Mouse (Mus musculus) liver, embryonic 16.5 days (tissue): ENCODE measurements around the gene Rhpn2. TPM values are rescaled to one million over a fixed set of nuclear protein-coding genes. Genes with fewer than 3 reads are reported as not detected.

Experiments
- ATAC-seq: fragments of 200-750 bp; cut with Nextera tagmentation; 2 replicates; pipeline ENCODE4 v1.8.0; 2017; ENCODE audit warnings: low read depth, mild to moderate bottlenecking, moderate number of reproducible peaks, moderate library complexity
- H3K27ac ChIP-seq: fragments of 300-500 bp; sonication (generic); 2 replicates; pipeline ENCODE4 v1.5.1; 2014; ENCODE audit warnings: mild to moderate bottlenecking, low read length
- H3K27me3 ChIP-seq: fragments of 300-500 bp; sonication (generic); 2 replicates; pipeline ENCODE4 v1.6.1; 2014; ENCODE audit warnings: low read depth, low read length, mixed read lengths; ENCODE audit not compliant: control insufficient read depth, insufficient read depth
- H3K36me3 ChIP-seq: fragments of 300-500 bp; sonication (generic); 2 replicates; pipeline ENCODE4 v1.6.1; 2014; ENCODE audit warnings: mild to moderate bottlenecking; ENCODE audit not compliant: control insufficient read depth, insufficient read depth
- H3K4me1 ChIP-seq: fragments of 300-500 bp; sonication (generic); 2 replicates; pipeline ENCODE4 v1.6.1; 2014; ENCODE audit warnings: low read depth, low read length, mixed read lengths; ENCODE audit not compliant: control insufficient read depth
- H3K4me2 ChIP-seq: fragments of 300-500 bp; sonication (generic); 2 replicates; pipeline ENCODE4 v1.6.1; 2014; ENCODE audit warnings: low read depth, low read length, mixed read lengths
- H3K4me3 ChIP-seq: fragments of 300-500 bp; sonication (generic); 2 replicates; pipeline ENCODE4 v1.5.1; 2014; ENCODE audit warnings: low read depth, mild to moderate bottlenecking, low read length
- H3K9ac ChIP-seq: fragments of 300-500 bp; sonication (generic); 2 replicates; pipeline ENCODE4 v1.6.1; 2014; ENCODE audit warnings: low read depth, low read length
- H3K9me3 ChIP-seq: fragments of 300-500 bp; sonication (generic); replicated peaks from 2 replicates; pipeline ENCODE4 v1.6.1; 2016; ENCODE audit warnings: low read length; ENCODE audit not compliant: control insufficient read depth
- WGBS: fragments of 180-500 bp; shearing (Covaris S2); extraction: QIAGEN DNeasy Blood & Tissue Kit; methylation state at CpG from one replicate; pipeline ENCODE4 v1.1.7; 2014; ENCODE audit not compliant: insufficient replicate concordance; 5-methylcytosine and 5-hydroxymethylcytosine counted together
- polyA plus RNA-seq: library from polyadenylated mRNA; unstranded; fragments of >200 nt; fragmentation: Nextera tagmentation; extraction: Ambion mirVana; gene quantifications from 2 replicates; pipeline ENCODE4 v1.2.1, GENCODE M21; 2015

The Rhpn2 gene
- polyA plus RNA-seq, 1 experiment from 2014 or later = 7.1 TPM

DNA sequence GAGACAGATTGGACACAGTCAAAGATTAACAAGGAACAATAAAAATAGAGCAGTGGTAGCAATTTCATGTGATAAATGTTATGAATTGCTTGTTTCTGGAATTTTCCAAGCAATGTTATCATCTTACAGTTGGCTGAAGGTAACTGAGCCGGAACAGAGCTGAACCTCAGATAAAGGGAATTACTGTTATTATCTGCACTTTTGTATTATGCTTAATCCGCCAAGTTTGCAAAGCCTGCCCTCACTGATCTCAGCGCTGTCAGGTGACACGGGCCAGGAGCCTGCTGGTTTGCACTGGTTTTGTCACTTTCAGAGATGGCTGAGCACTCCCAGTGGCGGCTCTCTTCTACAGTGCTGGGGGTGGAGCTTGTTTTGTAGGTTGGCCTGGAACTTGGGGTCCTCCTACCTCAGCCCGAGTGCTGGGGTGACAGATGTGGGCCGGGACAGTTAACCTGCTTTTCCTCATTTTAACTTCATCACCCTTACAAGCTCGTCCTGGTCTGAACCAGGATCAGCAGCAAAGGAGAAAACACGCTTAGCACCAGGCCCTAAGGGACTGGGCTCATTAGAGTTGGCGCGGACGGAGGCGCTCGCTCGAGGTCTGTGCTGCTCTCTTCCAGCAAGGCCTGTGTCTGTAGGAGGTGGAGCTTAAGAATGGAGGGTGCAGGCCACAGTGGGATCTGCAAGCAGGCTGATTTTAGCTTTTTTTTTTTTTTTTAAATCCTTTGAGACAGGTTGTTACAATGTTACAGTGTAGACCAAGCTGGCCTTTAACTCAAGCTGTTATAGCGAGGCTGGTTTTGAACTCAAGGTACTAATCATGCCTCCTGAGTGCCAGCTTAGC, 39.4 kb downstream of the Rhpn2 start:
- WGBS = 62% methylated on average over 16 of the region's 16 CpGs
- no peaks in the 10 kb centered on the region for H3K9me3 ChIP-seq
- no peaks in the 10 kb centered on the region for H3K36me3 ChIP-seq
- H3K27me3 ChIP-seq = no peaks in the 10 kb centered on the region
- H3K4me2 ChIP-seq = no peak overlapping the region
- ATAC-seq = peak; percentile 50
- H3K4me1 ChIP-seq = no peaks in the 10 kb centered on the region
- H3K9ac ChIP-seq = no peak overlapping the region
- H3K27ac ChIP-seq = no peak overlapping the region
- no peak overlapping the region for H3K4me3 ChIP-seq

DNA sequence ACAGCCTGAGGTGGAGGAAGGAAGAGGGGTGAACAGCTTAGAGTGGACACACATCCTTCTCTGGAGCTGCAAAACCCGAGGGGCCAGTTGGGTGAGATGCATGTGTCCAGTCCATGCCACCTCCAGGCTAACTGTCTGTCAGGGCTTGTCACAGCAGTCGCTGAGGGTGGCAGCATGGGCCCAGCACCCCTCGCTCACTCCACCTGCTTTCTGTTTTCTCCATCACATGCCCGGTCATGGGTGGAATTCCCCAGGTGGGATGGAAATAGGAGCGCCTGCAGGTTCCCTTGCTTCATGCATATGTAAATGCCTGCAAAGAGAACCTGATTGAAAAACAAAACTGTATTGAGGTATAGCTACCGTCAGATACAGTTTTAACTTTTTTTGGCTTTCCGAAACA, 40.3 kb downstream of the Rhpn2 start:
- Histone ChIP-seq H3K4me1 (no peaks in the 10 kb centered on the region), H3K9me3 (no peaks in the 10 kb centered on the region), H3K27ac (no peak overlapping the region), H3K4me2 (no peak overlapping the region), H3K9ac (no peak overlapping the region), H3K27me3 (no peaks in the 10 kb centered on the region), H3K36me3 (no peaks in the 10 kb centered on the region), H3K4me3 (no peak overlapping the region)
- ATAC-seq = no peak
- 59% methylated on average over 7 of the region's 7 CpGs for WGBS

DNA sequence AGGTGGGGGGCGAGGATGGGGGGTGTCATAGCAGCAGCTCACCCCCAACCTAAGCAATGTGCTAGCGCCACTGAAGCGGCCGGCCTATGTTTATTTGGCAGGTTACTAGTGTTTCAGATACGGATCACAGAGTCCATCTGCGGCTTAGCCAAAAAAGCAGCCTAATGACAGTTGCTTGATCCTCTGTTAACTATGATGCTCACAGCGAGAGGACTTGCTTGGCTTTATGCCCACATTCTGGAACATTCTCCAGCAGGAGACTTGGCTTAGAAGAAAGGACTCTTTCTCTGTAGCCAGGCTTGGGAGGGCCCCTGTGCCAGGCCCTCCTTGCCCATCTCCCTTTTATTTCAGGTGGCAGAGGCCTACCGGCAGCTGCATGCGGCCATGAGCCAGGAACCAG, 42.7 kb downstream of the Rhpn2 start:
- Histone ChIP-seq H3K27ac (no peak overlapping the region), H3K4me2 (no peak overlapping the region), H3K4me1 (no peaks in the 10 kb centered on the region), H3K9ac (no peak overlapping the region), H3K27me3 (no peaks in the 10 kb centered on the region), H3K36me3 (peaks cover 5% of the 10 kb centered on the region), H3K4me3 (no peak overlapping the region), H3K9me3 (no peaks in the 10 kb centered on the region)
- WGBS = 83% methylated on average over 9 of the region's 9 CpGs
- no peak for ATAC-seq

DNA sequence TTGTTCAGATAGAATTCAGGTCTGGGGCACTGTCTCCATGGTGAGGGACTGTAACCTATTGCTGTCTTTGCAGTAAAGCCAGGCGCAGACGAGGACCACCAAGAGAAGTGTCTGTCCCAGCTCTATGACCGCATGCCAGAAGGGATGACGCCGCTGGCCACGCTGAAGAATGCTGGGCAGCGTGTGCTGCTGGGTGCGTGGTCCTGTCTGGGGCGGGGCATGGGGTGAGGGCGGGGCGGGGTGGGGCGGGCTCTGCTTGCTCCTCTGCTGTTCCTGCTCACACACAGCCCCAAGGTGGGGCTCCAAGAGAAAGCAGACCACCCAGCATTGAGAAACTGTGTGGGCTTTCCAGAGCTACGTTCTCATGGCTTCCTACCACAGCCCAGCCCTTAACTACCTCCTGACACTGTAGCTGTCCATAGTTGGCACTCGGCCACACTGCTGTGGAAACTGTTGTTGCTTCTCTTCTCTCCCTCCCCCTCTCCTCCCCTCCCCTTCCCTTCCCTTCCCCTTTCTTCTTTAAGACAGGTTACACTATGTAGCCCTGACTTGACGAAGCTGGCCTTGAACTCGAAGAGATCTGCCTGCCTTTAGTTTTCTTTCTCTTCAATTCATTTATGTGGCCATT, 45.6 kb downstream of the Rhpn2 start:
- no peak overlapping the region for H3K4me2 ChIP-seq
- H3K27me3 ChIP-seq = no peaks in the 10 kb centered on the region
- no peak overlapping the region for H3K9ac ChIP-seq
- H3K4me1 ChIP-seq = no peaks in the 10 kb centered on the region
- peaks cover 5% of the 10 kb centered on the region for H3K36me3 ChIP-seq
- H3K4me3 ChIP-seq = no peak overlapping the region
- 44% methylated on average over 16 of the region's 16 CpGs for WGBS
- no peak for ATAC-seq
- no peak overlapping the region for H3K27ac ChIP-seq
- H3K9me3 ChIP-seq = no peaks in the 10 kb centered on the region

DNA sequence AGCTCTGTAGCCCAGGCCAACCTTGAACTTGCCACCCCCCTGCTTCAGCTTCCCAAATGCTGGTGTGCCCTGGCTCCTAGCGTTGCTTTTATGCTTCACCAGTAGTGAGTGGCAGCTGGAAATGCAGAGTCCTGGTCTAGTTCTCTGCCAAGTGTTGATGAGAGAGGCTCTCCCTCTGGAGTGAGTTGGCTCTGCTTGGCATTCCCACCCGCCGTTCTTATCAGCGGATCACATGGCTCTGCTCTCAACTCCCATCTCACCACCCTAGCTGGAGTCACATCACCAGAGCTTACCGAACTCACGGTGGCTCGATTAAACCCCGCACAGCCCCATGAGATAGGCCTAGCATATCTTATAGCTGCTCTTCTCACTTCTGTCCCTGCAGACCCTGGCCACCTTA, 46.4 kb downstream of the Rhpn2 start:
- Histone ChIP-seq H3K4me3 (no peak overlapping the region), H3K4me2 (no peak overlapping the region), H3K9ac (no peak overlapping the region), H3K9me3 (no peaks in the 10 kb centered on the region), H3K27me3 (no peaks in the 10 kb centered on the region), H3K36me3 (peaks cover 5% of the 10 kb centered on the region), H3K27ac (no peak overlapping the region), H3K4me1 (no peaks in the 10 kb centered on the region)
- no peak for ATAC-seq
- 65% methylated on average over 8 of the region's 8 CpGs for WGBS

DNA sequence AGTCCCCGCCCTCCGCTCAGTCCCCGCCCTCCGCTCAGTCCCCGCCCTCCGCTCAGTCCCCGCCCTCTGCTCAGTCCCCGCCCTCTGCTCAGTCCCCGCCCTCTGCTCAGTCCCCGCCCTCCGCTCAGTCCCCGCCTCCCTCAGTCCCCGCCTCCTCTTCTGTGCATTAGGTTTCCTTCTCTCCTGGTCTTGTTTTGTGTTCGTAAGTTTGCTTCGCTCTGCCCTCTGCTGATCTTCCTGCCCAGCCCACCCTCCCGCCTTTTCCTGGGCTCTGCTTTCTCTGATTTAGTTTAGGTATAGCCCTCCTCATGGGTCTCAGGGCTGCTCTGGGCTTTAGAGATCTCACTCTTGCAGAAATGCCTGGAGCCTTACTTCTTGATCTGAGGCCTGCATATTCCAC, 47.9 kb downstream of the Rhpn2 start:
- Histone ChIP-seq H3K4me1 (no peaks in the 10 kb centered on the region), H3K9me3 (no peaks in the 10 kb centered on the region), H3K9ac (no peak overlapping the region), H3K27ac (no peak overlapping the region), H3K36me3 (peaks cover 5% of the 10 kb centered on the region), H3K4me3 (no peak overlapping the region), H3K27me3 (no peaks in the 10 kb centered on the region), H3K4me2 (no peak overlapping the region)
- 66% methylated on average over 14 of the region's 16 CpGs for WGBS
- no peak for ATAC-seq

DNA sequence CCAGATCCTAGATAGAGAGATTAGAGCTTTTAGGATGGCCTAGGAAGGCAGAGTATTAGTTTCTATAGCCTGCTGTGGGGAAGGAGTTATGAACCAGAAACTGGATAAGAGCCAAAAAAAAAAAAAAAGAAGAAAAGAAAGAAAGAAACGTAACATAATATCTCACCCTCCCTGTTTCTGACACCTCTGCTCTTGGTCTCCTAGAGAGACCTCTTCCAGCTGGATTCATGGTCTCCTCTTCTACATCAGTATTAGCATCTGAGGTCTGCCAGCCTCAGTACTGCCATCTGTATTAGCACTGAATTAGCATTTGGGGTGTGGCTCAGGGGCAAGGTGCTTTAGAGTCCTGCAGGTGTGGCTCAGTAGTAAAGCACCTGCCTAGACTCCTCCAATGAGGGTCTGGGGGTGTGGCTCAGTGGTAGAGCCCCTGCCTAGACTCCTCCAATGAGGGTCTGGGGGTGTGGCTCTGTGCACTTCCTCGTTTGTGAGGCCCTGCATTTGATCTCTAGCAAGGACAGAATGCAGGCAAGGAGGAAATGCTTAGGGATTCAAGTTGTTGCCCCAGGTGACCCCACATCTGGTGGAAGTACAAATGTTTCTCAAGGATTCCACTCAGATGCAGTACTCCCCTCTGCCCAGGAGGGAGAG, 48.9 kb downstream of the Rhpn2 start:
- H3K36me3 ChIP-seq = peaks cover 5% of the 10 kb centered on the region
- no peaks in the 10 kb centered on the region for H3K4me1 ChIP-seq
- no peak overlapping the region for H3K4me2 ChIP-seq
- ATAC-seq = no peak
- H3K9me3 ChIP-seq = no peaks in the 10 kb centered on the region
- H3K4me3 ChIP-seq = no peak overlapping the region
- H3K9ac ChIP-seq = no peak overlapping the region
- WGBS = 29% methylated on average over 2 of the region's 2 CpGs
- H3K27ac ChIP-seq = no peak overlapping the region
- no peaks in the 10 kb centered on the region for H3K27me3 ChIP-seq

DNA sequence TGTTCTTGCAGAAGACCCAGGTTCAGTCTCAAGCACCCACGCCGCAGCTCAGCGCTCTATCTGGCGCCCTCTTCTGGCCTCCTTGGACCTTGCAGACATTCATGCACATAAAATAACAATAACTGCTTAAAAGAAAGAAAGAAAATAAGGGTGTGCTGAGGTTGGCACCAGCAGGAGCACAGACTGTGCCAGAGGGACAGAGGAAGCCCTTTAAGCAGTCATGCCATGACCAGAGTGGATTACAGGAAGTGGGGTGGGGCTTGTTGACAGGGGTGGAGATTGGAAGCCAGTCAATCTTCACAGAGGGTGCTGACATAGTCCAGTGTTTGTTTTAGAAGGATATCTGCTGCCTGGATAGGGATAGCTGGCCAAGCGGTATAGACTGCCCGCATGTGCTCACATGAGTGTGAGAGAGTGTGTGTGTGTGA, 52.6 kb downstream of the Rhpn2 start:
- no peak overlapping the region for H3K4me3 ChIP-seq
- 46% methylated on average over 6 of the region's 6 CpGs for WGBS

DNA sequence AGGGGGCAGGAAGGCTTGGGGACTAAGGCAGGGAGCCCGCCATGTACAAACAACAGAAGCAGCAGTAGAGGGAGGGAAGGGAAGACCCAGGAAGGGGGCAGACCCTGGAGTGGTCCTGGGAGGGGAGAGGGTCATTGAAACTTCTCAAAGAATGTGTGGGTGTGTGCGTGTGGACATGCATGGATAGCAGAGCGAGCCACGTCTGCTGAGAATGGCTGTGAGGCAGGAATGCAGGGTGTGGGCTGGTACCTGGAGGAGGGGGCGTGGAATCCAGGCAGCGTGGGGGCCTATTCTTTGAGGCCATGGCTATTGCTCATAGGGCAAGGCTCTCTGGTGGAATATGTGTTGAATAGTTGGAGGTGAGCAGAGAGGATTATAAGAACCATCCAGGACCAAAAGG, 54.7 kb downstream of the Rhpn2 start:
- 71% methylated on average over 6 of the region's 6 CpGs for WGBS
- Histone ChIP-seq H3K27ac (no peak overlapping the region), H3K4me2 (no peak overlapping the region), H3K27me3 (no peaks in the 10 kb centered on the region), H3K4me1 (no peaks in the 10 kb centered on the region), H3K9me3 (no peaks in the 10 kb centered on the region), H3K36me3 (peaks cover 6% of the 10 kb centered on the region), H3K4me3 (no peak overlapping the region), H3K9ac (no peak overlapping the region)
- no peak for ATAC-seq

More for the DNA sequence above, 52.6 kb downstream of the Rhpn2 start:
- H3K9me3 ChIP-seq = no peaks in the 10 kb centered on the region
- H3K9ac ChIP-seq = no peak overlapping the region
- H3K36me3 ChIP-seq = peaks cover under 1% of the 10 kb centered on the region
- no peaks in the 10 kb centered on the region for H3K27me3 ChIP-seq
- H3K4me2 ChIP-seq = no peak overlapping the region
- ATAC-seq = peak; percentile 63
- no peaks in the 10 kb centered on the region for H3K4me1 ChIP-seq
- no peak overlapping the region for H3K27ac ChIP-seq
